Mouse (Mus musculus): Measurements from ENCODE around the gene Pomgnt1. TPM values are rescaled to one million over a fixed set of nuclear protein-coding genes. Genes with fewer than 3 reads are reported as not detected.

Gene Pomgnt1
- 4.2 and 8.7 TPM in 2 replicates for polyA plus RNA-seq (2012; ENCODE audit: low replicate concordance)

GRCm38 (mm10) chr4:116123602-116124519, at the start of gene Pomgnt1, which contains the start of gene Rad54l:
Gene Pomgnt1, plus strand, starts transcription at chr4:116123840.
Gene Rad54l, minus strand, starts transcription at chr4:116123690.

GRCm38 (mm10) chr4:116074861-116075620, 48.6 kb upstream of the Pomgnt1 start, which contains the start of the genes Uqcrh and Lrrc41:
Gene Uqcrh, minus strand, starts transcription at chr4:116075071.
Gene Lrrc41, plus strand, starts transcription at chr4:116075269.

GRCm38 (mm10) chr4:116151238-116151637, 27.6 kb downstream of the Pomgnt1 start, which contains the start of gene Lurap1:
Gene Lurap1, minus strand, starts transcription at chr4:116151338.

GRCm38 (mm10) chr4:116167404-116167803, 43.8 kb downstream of the Pomgnt1 start, which contains the start of gene Tspan1:
Gene Tspan1, minus strand, starts transcription at chr4:116167601.

GRCm38 (mm10) chr4:116173072-116173471, 49.4 kb downstream of the Pomgnt1 start, which contains the start of the genes 1700042G07Rik and Gm49337:
Gene 1700042G07Rik, plus strand, starts transcription at chr4:116173372.
Gene Gm49337, plus strand, starts transcription at chr4:116173384.

Other genes starting within 250 kb of the Pomgnt1 start
- gene Kncn, start 239.4 kb upstream of the Pomgnt1 start, polyA plus RNA-seq (2012; ENCODE audit: low replicate concordance), result not detected in 2 replicates
- not detected in 2 replicates for gene 6430628N08Rik, start 233.2 kb upstream of the Pomgnt1 start, polyA plus RNA-seq (2012; ENCODE audit: low replicate concordance)
- not detected in 2 replicates for gene Dmbx1, start 183.9 kb upstream of the Pomgnt1 start, polyA plus RNA-seq (2012; ENCODE audit: low replicate concordance)
- 7.7 and 12.1 TPM in 2 replicates for gene Faah, start 105.9 kb upstream of the Pomgnt1 start, polyA plus RNA-seq (2012; ENCODE audit: low replicate concordance)
- gene Nsun4, start 70.0 kb upstream of the Pomgnt1 start, polyA plus RNA-seq (2012; ENCODE audit: low replicate concordance), result 0.11 and 0.38 TPM in 2 replicates
- gene Uqcrh, start 48.8 kb upstream of the Pomgnt1 start, polyA plus RNA-seq (2012; ENCODE audit: low replicate concordance), result 12.3 and 45.2 TPM in 2 replicates
- gene Lrrc41, start 48.6 kb upstream of the Pomgnt1 start, polyA plus RNA-seq (2012; ENCODE audit: low replicate concordance), result 30.1 and 62.6 TPM in 2 replicates
- gene Rad54l, start 150 bp upstream of the Pomgnt1 start, polyA plus RNA-seq (2012; ENCODE audit: low replicate concordance), result 0.79 and 1.8 TPM in 2 replicates
- 0.19 and 0.41 TPM in 2 replicates for gene Lurap1, start 27.5 kb downstream of the Pomgnt1 start, polyA plus RNA-seq (2012; ENCODE audit: low replicate concordance)
- not detected in 2 replicates for gene Tspan1, start 43.8 kb downstream of the Pomgnt1 start, polyA plus RNA-seq (2012; ENCODE audit: low replicate concordance)
- gene 1700042G07Rik, start 49.5 kb downstream of the Pomgnt1 start, polyA plus RNA-seq (2012; ENCODE audit: low replicate concordance), result not detected in 2 replicates
- not detected in 2 replicates for gene Gm49337, start 49.5 kb downstream of the Pomgnt1 start, polyA plus RNA-seq (2012; ENCODE audit: low replicate concordance)
- gene Pik3r3, start 97.8 kb downstream of the Pomgnt1 start, polyA plus RNA-seq (2012; ENCODE audit: low replicate concordance), result 1.3 and 3.1 TPM in 2 replicates